Mouse (Mus musculus): ENCODE data around the gene Olfr1344. TPM values are rescaled to one million over a fixed set of nuclear protein-coding genes. Genes with fewer than 3 reads are reported as not detected.

Gene Olfr1344
- 1.2 TPM in 2 replicates for polyA plus RNA-seq (2012; rRNA removed)

DNA sequence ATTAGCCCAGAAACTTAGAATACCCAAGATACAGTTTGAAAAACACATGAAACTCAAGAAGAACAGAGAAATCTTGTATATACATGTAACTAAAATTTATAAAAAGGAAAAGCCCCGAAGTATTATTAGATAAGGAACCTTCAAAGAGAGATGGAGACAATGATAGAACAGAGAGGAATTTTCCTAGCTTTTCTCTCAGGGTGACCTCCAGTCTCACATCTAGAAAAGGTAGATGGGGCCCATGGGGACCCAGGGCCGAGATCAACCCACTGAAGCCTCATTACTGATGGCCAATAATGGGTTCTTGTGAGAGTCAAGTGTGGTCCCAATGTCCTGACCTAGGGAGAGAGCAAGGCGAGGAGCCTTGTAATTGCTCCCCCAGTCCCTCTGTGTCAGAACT, at the start of gene Olfr1344:
Gene Olfr1344 (plus strand): TSS at position 301 of the 400 bp plus-strand sequence.

DNA sequence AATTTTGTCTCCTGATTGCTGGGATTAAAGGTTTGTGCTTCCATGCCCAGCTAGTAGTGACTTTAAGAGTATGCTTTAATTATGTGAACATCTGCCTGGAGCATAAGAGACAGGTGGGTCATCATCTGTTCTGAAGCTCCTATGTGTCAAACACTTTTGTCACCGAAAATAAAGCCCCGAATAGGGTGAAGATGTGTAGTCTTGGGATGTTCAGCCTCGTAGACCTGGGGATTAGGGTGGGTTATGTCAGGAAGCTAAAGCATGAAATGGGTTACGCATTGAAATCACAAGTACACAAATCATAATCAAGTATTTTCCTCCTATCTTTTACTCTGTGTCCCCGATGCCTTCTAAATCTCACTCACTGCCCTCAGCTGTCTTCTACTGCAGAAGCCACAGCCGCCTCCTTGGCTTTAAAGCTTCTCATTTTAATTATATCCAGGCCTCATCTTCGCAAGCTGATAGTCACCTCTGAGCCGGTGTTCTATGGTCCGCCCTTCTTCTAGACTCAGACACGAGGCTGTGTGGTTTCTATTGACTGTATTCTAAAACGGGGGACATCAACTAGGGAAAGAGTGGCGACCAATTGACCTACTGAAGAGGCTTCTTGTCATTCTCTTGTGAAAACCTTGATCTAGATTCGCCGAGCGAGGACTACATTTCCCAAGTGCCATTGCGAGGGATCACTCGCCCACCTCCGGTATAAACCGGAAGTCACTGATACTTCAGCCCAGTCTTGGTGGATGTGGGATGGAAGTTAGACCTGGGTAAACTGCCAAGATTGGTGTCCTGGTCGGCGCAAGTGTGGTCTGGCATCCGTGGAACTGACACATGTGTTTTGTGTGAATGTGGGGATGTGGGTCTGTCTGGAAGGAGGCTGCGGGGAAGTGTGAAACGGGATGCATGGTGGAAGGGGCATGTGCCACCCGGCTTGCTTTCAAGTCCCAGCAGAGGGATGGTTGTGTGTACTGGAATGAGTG, 40.2 kb upstream of the Olfr1344 start, which contains the start of gene Smim17:
Gene Smim17 (plus strand): TSS at position 720 of the 980 bp plus-strand sequence.

DNA sequence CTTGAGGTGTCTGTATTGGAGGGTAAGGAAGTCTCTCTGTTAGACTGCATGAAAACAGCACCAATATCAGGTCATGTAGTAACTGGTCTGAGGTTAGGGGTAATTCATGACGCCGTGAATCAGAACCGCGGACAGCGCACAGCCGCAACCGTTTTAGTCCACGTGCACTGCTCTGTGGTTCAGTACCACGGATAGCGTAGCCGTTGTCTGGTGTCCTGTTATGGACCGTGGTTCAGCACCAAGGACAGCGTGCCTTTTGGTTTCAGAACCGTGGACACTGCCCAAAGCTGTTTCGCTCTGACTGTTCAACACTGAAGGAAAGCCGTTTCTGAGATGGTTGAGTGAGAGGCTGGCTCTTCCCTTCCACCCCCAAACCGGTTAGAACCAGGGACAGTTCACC, 28.4 kb upstream of the Olfr1344 start, which contains the start of gene Gm20715:
Gene Gm20715 (plus strand): TSS at position 235 of the 400 bp plus-strand sequence.

GRCm38 (mm10) chr7:6455868-6456267, 17.4 kb downstream of the Olfr1344 start, which contains the start of gene Olfr1336:
Gene Olfr1336, plus strand, starts transcription at chr7:6456168.

GRCm38 (mm10) chr7:6466951-6467350, 28.5 kb downstream of the Olfr1344 start, which contains the start of gene Olfr1346:
Gene Olfr1346, plus strand, starts transcription at chr7:6467101.

GRCm38 (mm10) chr7:6486841-6487240, 48.4 kb downstream of the Olfr1344 start, which contains the start of gene Olfr5:
Gene Olfr5, minus strand, starts transcription at chr7:6486941.

Other genes with a start within 250 kb of the Olfr1344 start
- not detected in 2 replicates for gene Galp, start 241.6 kb upstream of the Olfr1344 start, polyA plus RNA-seq (2012; rRNA removed)
- gene Zscan5b, start 216.4 kb upstream of the Olfr1344 start, polyA plus RNA-seq (2012; rRNA removed): not detected in 2 replicates
- 0.35 and 0.43 TPM in 2 replicates for gene Epp13, start 186.0 kb upstream of the Olfr1344 start, polyA plus RNA-seq (2012; rRNA removed)
- 7.2 and 7.6 TPM in 2 replicates for gene Zfp667, start 152.1 kb upstream of the Olfr1344 start, polyA plus RNA-seq (2012; rRNA removed)
- 12.9 and 13.1 TPM in 2 replicates for gene Zfp583, start 107.4 kb upstream of the Olfr1344 start, polyA plus RNA-seq (2012; rRNA removed)
- gene Gm3854, start 94.9 kb upstream of the Olfr1344 start, polyA plus RNA-seq (2012; rRNA removed): 4.1 and 4.4 TPM in 2 replicates
- gene Zfp78, start 75.4 kb upstream of the Olfr1344 start, polyA plus RNA-seq (2012; rRNA removed): 3.8 and 4.1 TPM in 2 replicates
- 18.0 and 18.3 TPM in 2 replicates for gene Zfp28, start 55.4 kb upstream of the Olfr1344 start, polyA plus RNA-seq (2012; rRNA removed)
- gene Smim17, start 40.0 kb upstream of the Olfr1344 start, polyA plus RNA-seq (2012; rRNA removed): 9.1 and 10.4 TPM in 2 replicates
- gene Gm20715, start 28.4 kb upstream of the Olfr1344 start, polyA plus RNA-seq (2012; rRNA removed): 0.31 and 0.41 TPM in 2 replicates
- 0.04 TPM in 1 of 2 replicates, not detected in the other for gene Olfr1336, start 17.5 kb downstream of the Olfr1344 start, polyA plus RNA-seq (2012; rRNA removed)
- gene Olfr1346, start 28.4 kb downstream of the Olfr1344 start, polyA plus RNA-seq (2012; rRNA removed): not detected in 2 replicates
- 0.01 TPM in 1 of 2 replicates, not detected in the other for gene Olfr5, start 48.3 kb downstream of the Olfr1344 start, polyA plus RNA-seq (2012; rRNA removed)
- not detected in 2 replicates for gene Olfr1347, start 61.1 kb downstream of the Olfr1344 start, polyA plus RNA-seq (2012; rRNA removed)
- gene Olfr1348, start 70.1 kb downstream of the Olfr1344 start, polyA plus RNA-seq (2012; rRNA removed): not detected in 2 replicates
- 0.01 TPM in 1 of 2 replicates, not detected in the other for gene Olfr1349, start 84.3 kb downstream of the Olfr1344 start, polyA plus RNA-seq (2012; rRNA removed)
- not detected in 2 replicates for gene Olfr1350, start 126.2 kb downstream of the Olfr1344 start, polyA plus RNA-seq (2012; rRNA removed)

All from central nervous system, embryonic 18 days (tissue).